Mouse (Mus musculus): ENCODE measurements at regions not wholly inside any gene's neighbourhood (a gene's known extent, or its start where the extent isn't known, plus 50 kb on each side); places are given as distances from the start of the nearest gene placed in this dataset.

DNA sequence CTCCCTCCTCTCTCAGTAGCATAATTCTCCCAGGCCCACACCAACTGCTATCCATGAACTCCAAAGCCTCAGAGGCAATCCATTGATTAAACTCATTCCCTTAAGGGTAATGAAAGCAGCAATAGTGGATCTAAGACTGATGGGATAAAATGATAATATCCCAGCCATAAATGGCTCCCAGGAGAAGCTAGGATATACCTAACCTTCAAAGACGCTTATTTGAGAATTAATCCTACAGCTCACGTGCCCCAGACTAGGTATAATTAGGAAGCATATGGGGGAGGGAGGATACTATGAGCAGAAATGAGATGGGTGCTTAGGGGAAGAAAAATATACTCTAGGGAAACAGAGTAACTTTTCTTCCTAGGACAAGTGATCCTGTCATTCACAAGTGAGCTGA, 52.8 kb upstream of the Rnf32 start:
- WGBS, result 61% methylated on average over 2 of the region's 2 CpGs
- Histone ChIP-seq H3K27ac (no peak overlapping the region), H3K36me3 (replicated peaks) (no peaks in the 10 kb centered on the region), H3K4me3 (no peak overlapping the region), H3K9me3 (no peaks in the 10 kb centered on the region), H3K9ac (no peak overlapping the region), H3K27me3 (replicated peaks) (no peaks in the 10 kb centered on the region), H3K4me2 (no peak overlapping the region), H3K4me1 (no peaks in the 10 kb centered on the region)
- ATAC-seq (replicated peaks), result no peak

DNA sequence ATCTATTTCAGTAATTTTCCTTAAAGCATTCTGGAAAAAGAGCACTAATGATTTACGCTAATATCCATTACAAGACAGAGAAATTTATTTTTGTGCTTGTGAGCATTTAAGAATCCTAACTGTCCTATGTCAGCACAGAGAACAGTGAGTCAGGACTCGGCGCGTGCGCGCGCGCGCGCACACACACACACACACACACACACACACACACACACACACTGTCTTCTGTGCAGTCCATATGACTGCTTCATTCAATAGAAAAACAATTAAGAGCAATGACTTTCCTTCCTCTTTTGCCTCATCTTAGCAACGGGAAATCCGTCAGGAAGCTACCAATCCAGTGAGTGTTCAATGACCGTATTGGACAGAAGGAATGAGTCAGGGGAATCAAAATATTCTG, 53.3 kb upstream of the Rnf32 start:
- no peak overlapping the region for H3K4me2 ChIP-seq
- H3K27me3 ChIP-seq (replicated peaks), result no peaks in the 10 kb centered on the region
- H3K4me1 ChIP-seq, result no peaks in the 10 kb centered on the region
- ATAC-seq (replicated peaks), result no peak
- no peak overlapping the region for H3K4me3 ChIP-seq
- no peak overlapping the region for H3K27ac ChIP-seq
- H3K9me3 ChIP-seq, result no peaks in the 10 kb centered on the region
- no peaks in the 10 kb centered on the region for H3K36me3 ChIP-seq (replicated peaks)
- 91% methylated on average over 13 of the region's 13 CpGs for WGBS
- H3K9ac ChIP-seq, result no peak overlapping the region

DNA sequence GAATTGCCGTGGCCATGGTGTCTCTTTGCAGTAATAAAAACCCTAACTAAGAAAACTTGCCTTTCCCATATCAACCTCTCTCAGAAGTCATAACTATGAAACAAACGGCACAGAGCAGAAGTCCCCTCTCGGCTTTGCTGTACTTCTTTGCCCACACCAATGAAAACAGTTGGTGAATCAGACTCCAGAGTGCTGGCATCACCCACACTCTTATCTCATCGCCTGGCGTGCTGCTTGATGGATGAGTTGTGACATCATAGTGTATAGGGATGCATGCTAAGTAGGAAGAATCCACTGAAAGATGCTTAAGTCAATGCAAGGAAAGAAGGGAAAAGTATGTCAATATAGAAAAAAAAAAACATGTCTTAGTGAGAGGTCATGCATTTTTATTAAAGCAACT, 58.3 kb upstream of the Rnf32 start:
- ATAC-seq (replicated peaks), result no peak
- Histone ChIP-seq H3K4me2 (no peak overlapping the region), H3K27me3 (replicated peaks) (no peaks in the 10 kb centered on the region), H3K27ac (no peak overlapping the region), H3K9ac (no peak overlapping the region), H3K36me3 (replicated peaks) (no peaks in the 10 kb centered on the region), H3K4me3 (no peak overlapping the region), H3K9me3 (no peaks in the 10 kb centered on the region), H3K4me1 (no peaks in the 10 kb centered on the region)
- 86% methylated on average over 5 of the region's 5 CpGs for WGBS

DNA sequence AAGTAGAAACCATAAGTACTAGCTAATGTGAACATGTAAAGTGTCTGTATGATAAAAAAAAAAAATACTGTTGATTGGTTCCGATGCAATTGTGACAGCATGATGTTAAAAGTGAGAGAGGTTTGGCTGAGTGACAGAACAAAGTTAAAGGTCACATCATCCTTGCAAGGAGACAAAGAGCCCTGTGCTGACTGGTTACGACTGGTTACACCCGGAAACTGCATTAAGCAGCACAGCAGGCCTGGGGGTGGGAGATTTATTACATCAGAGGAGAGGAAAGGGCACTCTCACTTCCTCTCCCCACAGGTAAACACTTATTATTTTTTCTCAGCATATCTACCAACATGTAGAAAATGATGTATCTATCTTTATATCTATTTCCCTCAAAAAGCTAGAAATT, 63.5 kb upstream of the Rnf32 start:
- Histone ChIP-seq H3K36me3 (replicated peaks) (no peaks in the 10 kb centered on the region), H3K27me3 (replicated peaks) (no peaks in the 10 kb centered on the region), H3K9ac (no peak overlapping the region), H3K4me3 (no peak overlapping the region), H3K4me2 (no peak overlapping the region), H3K9me3 (no peaks in the 10 kb centered on the region), H3K4me1 (no peaks in the 10 kb centered on the region), H3K27ac (no peak overlapping the region)
- 5% methylated on average over 3 of the region's 3 CpGs for WGBS
- ATAC-seq (replicated peaks), result no peak

DNA sequence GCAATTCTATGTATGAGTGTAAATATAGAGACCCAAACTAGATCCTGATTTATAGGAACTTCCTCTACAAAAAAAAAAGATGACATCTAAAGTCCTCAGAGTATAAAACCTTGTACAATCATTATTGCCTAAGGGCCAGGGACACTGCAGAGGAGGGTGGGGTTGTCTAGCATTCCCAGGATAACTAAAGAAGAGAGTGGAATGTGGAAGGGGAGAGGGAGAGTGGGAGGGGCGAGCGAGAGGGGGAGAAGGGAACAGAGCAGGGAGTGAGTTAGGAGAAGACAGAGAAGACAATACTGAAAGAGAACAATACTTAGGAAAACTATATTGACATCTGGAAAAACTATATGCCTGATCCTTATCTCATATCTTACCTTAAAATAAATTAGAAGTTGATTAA, 64.0 kb upstream of the Rnf32 start:
- Histone ChIP-seq H3K4me2 (no peak overlapping the region), H3K36me3 (replicated peaks) (no peaks in the 10 kb centered on the region), H3K9ac (no peak overlapping the region), H3K4me3 (no peak overlapping the region), H3K27me3 (replicated peaks) (no peaks in the 10 kb centered on the region), H3K4me1 (no peaks in the 10 kb centered on the region), H3K27ac (no peak overlapping the region), H3K9me3 (no peaks in the 10 kb centered on the region)
- ATAC-seq (replicated peaks), result no peak
- WGBS, result 17% methylated on average over 2 of the region's 2 CpGs

DNA sequence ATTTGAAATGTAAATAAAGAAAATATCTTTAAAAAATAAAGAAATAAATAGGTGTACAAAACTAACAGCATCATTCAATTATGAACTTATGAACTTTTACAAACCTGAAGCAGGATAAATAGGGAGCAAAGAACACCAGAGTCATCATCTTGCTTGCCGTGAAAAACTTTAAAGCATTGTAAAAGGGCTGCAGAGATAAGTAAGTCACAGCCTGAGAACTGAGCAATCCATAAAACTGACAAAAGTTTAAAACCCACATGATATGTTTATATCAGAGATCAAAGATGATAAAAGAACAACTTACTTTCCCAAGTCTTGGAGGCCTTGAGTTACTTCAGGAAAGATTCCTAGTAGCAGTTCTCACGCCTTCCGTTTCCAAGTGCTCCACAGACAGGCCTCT, 66.1 kb upstream of the Rnf32 start:
- no peak overlapping the region for H3K4me2 ChIP-seq
- H3K9me3 ChIP-seq, result no peaks in the 10 kb centered on the region
- no peaks in the 10 kb centered on the region for H3K27me3 ChIP-seq (replicated peaks)
- 92% methylated on average over 3 of the region's 3 CpGs for WGBS
- no peak overlapping the region for H3K27ac ChIP-seq
- H3K9ac ChIP-seq, result no peak overlapping the region
- no peak for ATAC-seq (replicated peaks)
- no peaks in the 10 kb centered on the region for H3K36me3 ChIP-seq (replicated peaks)
- H3K4me1 ChIP-seq, result no peaks in the 10 kb centered on the region
- H3K4me3 ChIP-seq, result no peak overlapping the region

DNA sequence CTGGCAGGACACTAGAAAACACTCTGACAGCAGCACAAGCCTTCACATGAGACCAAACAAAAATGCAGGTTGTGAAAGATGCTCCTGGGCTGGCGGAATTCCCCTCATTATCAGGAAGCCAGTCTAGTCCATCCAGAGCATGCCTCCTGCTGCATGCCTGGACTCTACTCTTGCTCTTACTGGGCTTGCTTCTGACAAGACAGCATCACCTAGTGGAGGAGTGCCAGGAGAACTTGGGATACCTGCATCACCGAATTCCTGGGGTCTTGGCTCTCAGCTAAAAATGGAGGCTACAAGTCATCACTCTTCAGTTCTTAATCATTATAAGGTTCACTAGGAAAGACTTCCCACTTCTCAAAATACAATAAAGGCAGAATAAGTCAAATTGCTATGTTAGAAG, 78.8 kb upstream of the Rnf32 start:
- Histone ChIP-seq H3K4me2 (no peak overlapping the region), H3K27ac (no peak overlapping the region), H3K9ac (no peak overlapping the region), H3K4me1 (no peaks in the 10 kb centered on the region), H3K27me3 (replicated peaks) (no peaks in the 10 kb centered on the region), H3K9me3 (no peaks in the 10 kb centered on the region), H3K36me3 (replicated peaks) (no peaks in the 10 kb centered on the region), H3K4me3 (no peak overlapping the region)
- ATAC-seq (replicated peaks), result no peak
- 72% methylated on average over 2 of the region's 2 CpGs for WGBS

DNA sequence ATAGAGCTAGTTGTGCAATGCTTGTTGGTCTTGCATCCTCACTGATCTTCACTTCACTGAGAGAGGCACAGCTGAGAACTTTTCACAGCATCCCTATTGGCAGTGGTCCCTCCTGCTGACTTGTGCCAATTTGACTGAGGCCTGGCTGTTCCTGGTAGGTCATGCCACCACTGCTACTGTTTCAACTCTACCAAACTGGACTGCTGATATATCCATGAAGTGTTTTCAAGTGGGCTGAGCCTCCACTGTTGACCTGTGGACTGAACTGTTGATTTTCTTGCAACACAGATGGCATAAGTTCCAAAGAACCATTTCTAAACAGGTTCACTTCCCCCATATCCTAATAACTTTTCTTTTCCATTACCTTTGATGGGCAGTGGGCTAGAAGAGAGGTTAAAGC, 83.3 kb upstream of the Rnf32 start:
- H3K27ac ChIP-seq, result no peak overlapping the region
- no peaks in the 10 kb centered on the region for H3K9me3 ChIP-seq
- no peaks in the 10 kb centered on the region for H3K27me3 ChIP-seq (replicated peaks)
- no peak overlapping the region for H3K9ac ChIP-seq
- no peaks in the 10 kb centered on the region for H3K36me3 ChIP-seq (replicated peaks)
- H3K4me1 ChIP-seq, result no peaks in the 10 kb centered on the region
- no peak overlapping the region for H3K4me3 ChIP-seq
- no peak for ATAC-seq (replicated peaks)
- H3K4me2 ChIP-seq, result no peak overlapping the region

DNA sequence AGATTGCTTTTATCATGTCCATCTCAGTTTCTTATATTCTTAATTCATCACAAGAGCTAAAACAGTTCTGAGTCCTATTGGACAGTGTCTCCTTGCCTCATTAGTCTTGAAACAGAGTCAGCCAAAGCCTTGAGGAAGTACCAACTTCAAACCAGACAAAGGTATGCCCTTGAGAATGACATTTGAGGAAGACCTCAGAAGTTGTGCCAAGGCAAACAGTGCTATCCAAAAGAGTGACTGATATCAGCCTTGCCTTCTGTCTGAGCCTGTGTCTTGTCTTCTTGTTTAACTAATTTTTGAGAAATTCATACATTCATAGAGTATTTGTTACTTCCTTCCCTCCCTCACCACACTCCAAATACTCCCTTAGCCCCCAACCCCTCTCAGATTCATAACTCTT, 88.5 kb upstream of the Rnf32 start:
- Histone ChIP-seq H3K36me3 (replicated peaks) (no peaks in the 10 kb centered on the region), H3K4me3 (no peak overlapping the region), H3K27me3 (replicated peaks) (no peaks in the 10 kb centered on the region), H3K4me1 (no peaks in the 10 kb centered on the region), H3K4me2 (no peak overlapping the region), H3K9ac (no peak overlapping the region), H3K9me3 (no peaks in the 10 kb centered on the region), H3K27ac (no peak overlapping the region)
- ATAC-seq (replicated peaks), result no peak

DNA sequence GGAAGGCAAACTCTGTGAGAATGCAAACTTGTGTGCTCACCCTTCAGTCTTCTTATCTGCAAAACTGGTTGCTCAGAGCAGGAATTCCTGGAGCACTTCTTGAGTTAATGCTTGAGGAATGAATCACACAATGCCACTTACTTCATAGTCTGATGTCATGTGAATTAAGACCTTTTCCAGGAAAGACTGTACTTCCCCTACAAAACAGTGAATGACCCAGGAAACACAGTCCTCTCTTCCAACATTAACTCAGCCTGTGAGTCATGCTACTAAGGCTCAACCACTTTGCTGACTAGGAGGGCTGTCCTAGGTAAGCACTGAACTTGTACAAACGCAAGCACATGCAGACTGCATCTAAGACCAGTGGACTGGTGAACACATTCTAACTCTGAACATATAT, 112.5 kb upstream of the Rnf32 start:
- H3K9ac ChIP-seq, result no peak overlapping the region
- H3K4me1 ChIP-seq, result no peaks in the 10 kb centered on the region
- no peaks in the 10 kb centered on the region for H3K9me3 ChIP-seq
- H3K27me3 ChIP-seq (replicated peaks), result no peaks in the 10 kb centered on the region
- no peaks in the 10 kb centered on the region for H3K36me3 ChIP-seq (replicated peaks)
- no peak overlapping the region for H3K27ac ChIP-seq
- H3K4me3 ChIP-seq, result no peak overlapping the region
- no peak overlapping the region for H3K4me2 ChIP-seq
- ATAC-seq (replicated peaks), result no peak
- WGBS, result 86% methylated on average over 1 of the region's 1 CpGs

DNA sequence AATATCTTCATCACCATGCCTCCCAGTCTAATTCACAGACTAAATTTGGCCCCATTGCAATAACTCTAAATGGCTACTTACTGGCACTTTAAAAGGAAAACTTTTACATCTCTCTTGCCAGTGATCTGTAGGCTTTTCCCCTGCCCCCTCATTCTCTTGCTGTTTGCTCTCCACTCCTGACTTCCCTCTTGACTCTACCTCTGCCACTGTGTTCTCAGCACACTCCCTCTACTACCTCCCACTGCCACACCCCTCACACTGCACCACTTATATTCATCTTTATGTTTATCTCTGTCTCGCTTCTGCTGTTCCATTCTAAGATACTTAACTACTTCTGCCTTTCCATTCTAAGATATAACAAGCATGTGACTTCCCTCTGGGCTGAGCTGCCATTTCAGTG, 141.4 kb upstream of the Rnf32 start:
- Histone ChIP-seq H3K4me3 (no peak overlapping the region), H3K4me2 (no peak overlapping the region), H3K27ac (no peak overlapping the region), H3K9me3 (no peaks in the 10 kb centered on the region), H3K9ac (no peak overlapping the region), H3K27me3 (replicated peaks) (no peaks in the 10 kb centered on the region), H3K4me1 (no peaks in the 10 kb centered on the region), H3K36me3 (replicated peaks) (no peaks in the 10 kb centered on the region)
- WGBS, result 83% methylated on average over 1 of the region's 1 CpGs
- ATAC-seq (replicated peaks), result no peak

DNA sequence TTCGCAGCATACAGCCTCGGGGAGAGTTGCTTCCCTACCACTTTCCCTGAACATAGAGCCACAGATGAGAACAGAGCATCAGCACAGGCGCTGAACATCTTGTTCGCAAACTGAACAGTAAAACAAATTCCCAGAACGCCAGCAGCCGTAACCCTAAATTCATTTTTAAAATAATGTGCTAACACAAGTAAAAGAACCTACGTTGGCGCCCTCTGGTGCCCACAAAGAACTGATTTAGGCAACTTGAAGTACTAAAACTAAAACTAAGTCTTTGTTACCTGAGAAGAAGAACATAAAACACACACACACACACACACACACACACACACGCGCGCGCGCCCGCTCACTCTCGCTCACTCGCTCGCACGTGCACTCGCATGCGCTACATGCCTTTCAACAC, 159.2 kb upstream of the Rnf32 start:
- H3K4me3 ChIP-seq, result no peak overlapping the region
- no peaks in the 10 kb centered on the region for H3K27me3 ChIP-seq (replicated peaks)
- H3K9ac ChIP-seq, result no peak overlapping the region
- no peak overlapping the region for H3K4me2 ChIP-seq
- no peaks in the 10 kb centered on the region for H3K36me3 ChIP-seq (replicated peaks)
- no peaks in the 10 kb centered on the region for H3K4me1 ChIP-seq
- ATAC-seq (replicated peaks), result no peak
- H3K9me3 ChIP-seq, result no peaks in the 10 kb centered on the region
- no peak overlapping the region for H3K27ac ChIP-seq
- WGBS, result 74% methylated on average over 20 of the region's 20 CpGs

DNA sequence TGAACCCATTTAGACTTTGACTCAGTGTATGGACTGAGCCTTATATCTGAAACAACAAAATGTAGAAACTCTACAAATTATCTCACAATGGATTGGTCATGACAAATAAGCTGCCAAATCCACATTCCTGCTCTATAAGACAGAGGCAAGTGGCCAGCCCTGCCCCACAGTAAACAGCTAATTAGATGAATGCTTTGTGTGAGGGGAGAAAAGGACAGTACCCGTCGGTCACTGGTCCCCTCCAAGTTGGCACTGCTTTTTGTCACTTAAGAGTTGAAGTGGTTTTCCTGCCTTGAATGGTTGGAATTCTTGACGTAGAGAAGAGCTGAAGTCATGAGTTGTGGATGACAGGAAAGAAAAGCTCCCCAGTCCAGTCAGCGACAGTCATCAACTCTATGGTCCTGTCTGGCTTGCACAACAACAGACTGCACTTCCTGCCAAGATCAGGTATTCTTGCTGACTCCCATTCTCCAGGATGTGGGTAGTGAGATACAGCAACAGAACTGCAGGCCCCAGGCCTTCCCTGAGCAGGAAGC, 162.3 kb upstream of the Rnf32 start:
- no peak overlapping the region for H3K27ac ChIP-seq
- H3K4me1 ChIP-seq, result no peaks in the 10 kb centered on the region
- H3K27me3 ChIP-seq (replicated peaks), result no peaks in the 10 kb centered on the region
- no peaks in the 10 kb centered on the region for H3K36me3 ChIP-seq (replicated peaks)
- no peak overlapping the region for H3K9ac ChIP-seq
- no peak overlapping the region for H3K4me2 ChIP-seq
- no peak for ATAC-seq (replicated peaks)
- WGBS, result 78% methylated on average over 4 of the region's 4 CpGs
- H3K9me3 ChIP-seq, result no peaks in the 10 kb centered on the region
- no peak overlapping the region for H3K4me3 ChIP-seq

DNA sequence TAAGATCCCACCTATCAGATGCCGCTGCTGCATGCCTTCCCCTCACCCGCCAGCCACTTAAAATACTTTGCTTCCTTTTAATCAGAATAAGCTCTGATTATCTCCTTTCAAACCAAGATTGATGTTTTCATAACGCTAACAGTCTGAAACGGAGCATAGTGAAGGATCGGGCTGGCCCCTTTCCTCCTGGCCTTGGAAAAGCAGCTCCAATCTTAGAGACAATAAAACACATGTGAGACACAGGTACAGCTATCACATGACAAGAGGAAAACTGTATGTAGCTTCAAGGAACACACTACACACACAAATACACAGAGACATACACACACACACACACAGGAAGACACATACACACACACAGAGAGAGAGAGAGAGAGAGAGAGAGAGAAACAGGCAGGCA, 165.3 kb upstream of the Rnf32 start:
- Histone ChIP-seq H3K36me3 (replicated peaks) (no peaks in the 10 kb centered on the region), H3K9ac (no peak overlapping the region), H3K9me3 (no peaks in the 10 kb centered on the region), H3K27me3 (replicated peaks) (no peaks in the 10 kb centered on the region), H3K4me3 (no peak overlapping the region), H3K27ac (no peak overlapping the region), H3K4me2 (no peak overlapping the region), H3K4me1 (no peaks in the 10 kb centered on the region)
- WGBS, result 48% methylated on average over 5 of the region's 5 CpGs
- no peak for ATAC-seq (replicated peaks)
